Mouse (Mus musculus): ENCODE results near the gene Cryba1. TPM values are rescaled to one million over a fixed set of nuclear protein-coding genes. Genes with fewer than 3 reads are reported as not detected.

Gene Cryba1
- polyA plus RNA-seq, 1 experiment from 2014 or later = not detected

DNA sequence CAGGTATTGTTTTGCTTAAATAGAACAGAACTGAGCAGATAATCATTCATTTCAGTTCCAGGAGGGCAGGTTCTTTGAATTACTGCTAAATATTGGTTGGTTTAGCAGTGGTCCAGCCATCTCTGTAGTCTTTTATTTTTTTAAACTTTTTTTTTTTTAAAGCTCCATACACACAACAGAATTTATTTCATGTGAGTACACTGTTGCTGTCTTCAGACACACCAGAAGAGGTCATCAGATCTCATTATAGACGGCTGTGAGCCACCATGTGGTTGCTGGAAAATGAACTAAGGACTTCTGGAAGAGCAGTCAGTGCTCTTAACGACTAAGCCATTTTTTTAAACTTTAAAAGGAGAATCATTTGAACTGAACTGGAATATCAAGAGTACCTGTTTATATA is 27.9 kb downstream of the Cryba1 start:
- DNase-seq (ENCODE audit: low spot score) = no peak
- no peak overlapping the region for H3K4me3 ChIP-seq
- H3K4me1 ChIP-seq = no peaks in the 10 kb centered on the region
- 83% methylated on average over 2 of the region's 2 CpGs for WGBS
- no peak overlapping the region for H3K27ac ChIP-seq
- no peaks in the 10 kb centered on the region for H3K27me3 ChIP-seq (ENCODE audit: insufficient read depth, poor library complexity, severe bottlenecking)
- no peaks in the 10 kb centered on the region for H3K9me3 ChIP-seq
- peaks cover 81% of the 10 kb centered on the region for H3K36me3 ChIP-seq

DNA sequence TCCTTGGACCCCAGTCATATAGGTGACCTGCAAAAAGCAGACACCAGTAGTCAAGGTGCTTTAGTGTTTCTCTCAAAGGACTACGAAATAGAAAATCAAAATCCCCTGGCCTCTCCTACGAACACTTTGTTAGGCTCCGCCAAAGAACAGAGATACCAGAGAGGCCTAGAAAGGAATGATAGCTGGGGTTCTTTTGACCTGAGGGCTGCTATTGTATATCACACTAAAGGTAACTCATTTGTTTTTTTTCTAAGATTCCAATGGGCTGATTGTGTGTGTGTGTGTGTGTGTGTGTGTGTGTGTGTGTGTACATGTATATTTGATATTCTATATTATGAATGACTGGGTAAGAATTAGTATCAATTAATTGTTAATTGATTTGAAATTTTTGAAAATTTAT is 32.1 kb downstream of the Cryba1 start:
- DNase-seq (ENCODE audit: low spot score) = no peak
- Histone ChIP-seq H3K27me3 (ENCODE audit: insufficient read depth, poor library complexity, severe bottlenecking) (no peaks in the 10 kb centered on the region), H3K27ac (no peak overlapping the region), H3K4me3 (no peak overlapping the region), H3K36me3 (peaks cover 80% of the 10 kb centered on the region), H3K9me3 (no peaks in the 10 kb centered on the region), H3K4me1 (peaks cover 5% of the 10 kb centered on the region; the same call in 1 of the 2 replicates)
- 89% methylated on average over 3 of the region's 3 CpGs for WGBS

DNA sequence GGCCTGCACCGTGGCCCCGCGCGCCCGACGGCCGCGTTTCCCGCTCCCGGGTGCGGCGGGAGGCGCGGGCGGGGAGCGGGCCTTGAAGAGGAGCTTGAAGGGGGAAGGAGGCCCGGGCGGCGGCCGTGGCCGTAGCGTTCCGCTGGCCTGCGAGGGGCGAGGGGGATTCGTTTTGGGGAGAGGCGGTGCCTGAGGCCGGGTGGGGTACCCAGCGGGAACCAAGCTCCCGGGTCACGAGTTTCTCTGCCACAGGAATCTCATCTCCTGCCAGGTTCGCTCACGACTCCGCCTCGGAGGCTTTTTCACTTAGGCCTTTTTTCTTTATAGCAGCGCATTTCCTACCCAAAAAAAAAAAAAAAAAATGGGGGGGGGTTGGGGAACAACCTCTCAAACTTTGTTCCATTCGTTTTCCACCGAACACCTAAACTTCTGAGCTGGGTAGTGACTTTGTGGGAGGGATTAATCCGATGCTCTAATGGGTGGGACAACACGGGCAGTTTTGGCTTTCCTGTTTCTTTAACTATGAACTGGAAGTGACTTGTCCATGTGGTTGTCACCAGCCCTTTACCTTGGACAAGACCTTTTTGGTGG is 37.4 kb downstream of the Cryba1 start:
- DNase-seq (ENCODE audit: low spot score) = peak; percentile 80
- H3K36me3 ChIP-seq = peaks cover 35% of the 10 kb centered on the region
- no peaks in the 10 kb centered on the region for H3K27me3 ChIP-seq (ENCODE audit: insufficient read depth, poor library complexity, severe bottlenecking)
- peak overlapping the region; percentile 99 for H3K27ac ChIP-seq
- peak overlapping the region; percentile 83 for H3K4me3 ChIP-seq
- no peaks in the 10 kb centered on the region for H3K9me3 ChIP-seq
- peaks cover 7% of the 10 kb centered on the region; the same call in 1 of the 2 replicates for H3K4me1 ChIP-seq
- under 1% methylated on average over 40 of the region's 40 CpGs for WGBS

DNA sequence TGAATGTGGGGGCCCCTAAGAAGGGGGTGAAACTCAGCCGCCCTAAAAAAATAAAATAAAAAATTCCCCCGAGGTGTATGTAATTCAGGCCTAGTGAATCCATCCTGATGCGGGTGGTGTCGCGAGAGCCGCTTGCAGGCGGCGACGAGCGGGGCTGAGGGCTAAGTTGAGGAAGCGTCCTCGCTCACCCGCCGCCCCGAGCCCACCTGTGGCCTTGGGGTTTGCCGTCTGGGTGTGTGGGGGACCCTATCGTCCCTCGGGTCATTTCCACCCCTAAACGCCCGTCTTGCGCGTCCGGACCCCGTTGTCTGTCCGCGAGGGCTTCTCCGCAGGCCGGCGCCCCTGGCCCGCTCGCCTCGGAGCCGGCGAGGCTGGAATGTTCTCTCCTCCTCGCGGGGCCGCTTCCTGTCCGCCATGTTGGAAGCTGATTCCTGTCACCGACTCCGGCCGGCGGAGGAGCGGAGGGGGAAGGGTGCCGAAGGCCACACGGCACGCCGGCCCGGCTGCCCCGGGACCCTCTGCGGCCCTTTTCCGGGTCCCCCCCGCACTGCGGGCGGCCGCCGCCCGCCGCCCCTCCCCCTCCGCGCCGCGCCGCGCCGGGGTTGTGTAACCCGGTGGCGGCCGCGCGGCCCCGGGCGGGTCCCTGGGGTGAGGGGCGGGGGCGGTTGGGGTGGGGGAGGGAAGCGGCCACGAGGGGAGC is 38.1 kb downstream of the Cryba1 start:
- Histone ChIP-seq H3K36me3 (peaks cover 28% of the 10 kb centered on the region), H3K4me1 (peaks cover 7% of the 10 kb centered on the region; the same call in 1 of the 2 replicates)
- WGBS = under 1% methylated on average over 38 of the region's 76 CpGs

DNA sequence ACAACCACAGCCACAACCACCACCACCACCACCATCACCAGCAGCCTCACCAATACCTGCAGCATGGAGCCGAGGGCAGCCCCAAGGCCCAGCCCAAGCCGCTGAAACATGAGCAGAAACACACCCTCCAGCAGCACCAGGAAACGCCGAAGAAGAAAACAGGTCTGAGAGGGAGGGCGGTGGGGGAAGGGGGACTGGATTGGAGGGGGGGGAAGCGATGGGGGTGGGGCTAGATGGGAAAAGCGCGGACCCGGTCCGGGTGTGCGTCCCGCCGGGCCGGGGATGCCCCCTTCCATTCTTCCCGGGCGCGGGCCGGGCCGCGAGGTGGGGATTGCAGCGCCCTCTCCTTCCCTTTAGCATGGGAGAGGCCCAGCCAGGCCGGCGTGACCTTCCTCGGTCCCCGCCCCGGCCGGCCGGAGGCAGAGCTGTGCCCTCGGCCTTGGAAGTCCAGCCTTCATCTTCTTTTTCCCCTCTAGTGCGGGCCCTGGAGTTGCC is 38.7 kb downstream of the Cryba1 start:
- H3K27me3 ChIP-seq (ENCODE audit: insufficient read depth, poor library complexity, severe bottlenecking) = no peaks in the 10 kb centered on the region
- 1% methylated on average over 23 of the region's 30 CpGs for WGBS
- H3K36me3 ChIP-seq = peaks cover 22% of the 10 kb centered on the region
- peaks cover 7% of the 10 kb centered on the region; the same call in 1 of the 2 replicates for H3K4me1 ChIP-seq
- no peaks in the 10 kb centered on the region for H3K9me3 ChIP-seq
- peak; percentile 84 for DNase-seq (ENCODE audit: low spot score)
- peak overlapping the region; percentile 99 for H3K27ac ChIP-seq
- H3K4me3 ChIP-seq = peak overlapping the region; percentile 83

More for the DNA sequence above, 38.1 kb downstream of the Cryba1 start:
- no peaks in the 10 kb centered on the region for H3K27me3 ChIP-seq (ENCODE audit: insufficient read depth, poor library complexity, severe bottlenecking)
- H3K4me3 ChIP-seq = peak overlapping the region; percentile 83
- DNase-seq (ENCODE audit: low spot score) = peak; percentile 88
- H3K27ac ChIP-seq = peak overlapping the region; percentile 99
- H3K9me3 ChIP-seq = no peaks in the 10 kb centered on the region

DNA sequence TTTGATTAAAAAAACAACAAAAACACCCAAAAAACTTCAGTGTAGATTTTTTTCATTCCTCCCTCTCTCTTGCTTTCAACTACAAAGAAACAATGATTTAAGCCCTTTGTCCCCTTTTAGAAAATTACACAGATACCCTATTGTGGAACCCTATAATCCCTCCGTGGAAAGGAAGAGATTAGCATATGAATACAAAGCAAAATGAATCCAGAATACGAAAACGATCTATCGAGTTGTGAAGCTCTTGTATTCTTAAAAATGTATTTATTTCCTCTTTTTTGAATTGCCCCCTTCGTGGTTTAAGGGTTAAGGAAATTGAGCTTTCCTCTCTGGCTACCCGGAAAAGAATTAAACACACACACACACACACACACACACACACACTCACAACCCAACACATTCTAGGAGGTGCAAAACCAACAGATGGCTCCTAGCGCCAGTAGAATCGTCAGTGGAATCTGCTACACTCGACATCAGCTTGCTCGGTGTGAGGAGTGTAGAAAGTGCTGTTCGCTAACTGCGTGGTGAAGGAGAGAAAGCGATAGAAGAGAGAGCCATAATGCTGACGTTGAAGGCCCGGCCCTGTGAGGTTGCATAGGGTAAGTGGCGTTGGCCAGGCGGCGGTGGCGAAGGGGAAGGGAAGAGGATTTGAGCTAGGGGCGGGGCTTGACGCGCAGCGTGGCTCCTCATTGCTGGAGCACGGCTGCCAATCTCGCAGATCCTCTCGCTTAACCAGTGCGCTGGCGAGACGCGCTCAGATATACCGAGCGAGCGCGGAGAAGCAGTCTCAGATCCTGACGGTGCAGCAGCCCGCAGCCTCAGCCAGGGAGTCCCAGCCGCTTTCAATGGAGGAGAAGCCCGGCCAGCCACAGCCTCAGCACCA is 39.5 kb downstream of the Cryba1 start, which contains the start of gene Nufip2:
Gene Nufip2 (plus strand): TSS at position 773 of the 883 bp plus-strand sequence.
- Histone ChIP-seq H3K4me1 (peaks cover 7% of the 10 kb centered on the region; the same call in 1 of the 2 replicates), H3K9me3 (no peaks in the 10 kb centered on the region), H3K36me3 (peaks cover 14% of the 10 kb centered on the region; the same call in 1 of the 2 replicates), H3K27ac (peak within 1 kb of the TSS; percentile 99), H3K4me3 (peak within 1 kb of the TSS; percentile 83), H3K27me3 (ENCODE audit: insufficient read depth, poor library complexity, severe bottlenecking) (no peaks in the 10 kb centered on the region)
- under 1% methylated on average over 38 of the region's 38 CpGs for WGBS
- peak; percentile 99 for DNase-seq (ENCODE audit: low spot score)

DNA sequence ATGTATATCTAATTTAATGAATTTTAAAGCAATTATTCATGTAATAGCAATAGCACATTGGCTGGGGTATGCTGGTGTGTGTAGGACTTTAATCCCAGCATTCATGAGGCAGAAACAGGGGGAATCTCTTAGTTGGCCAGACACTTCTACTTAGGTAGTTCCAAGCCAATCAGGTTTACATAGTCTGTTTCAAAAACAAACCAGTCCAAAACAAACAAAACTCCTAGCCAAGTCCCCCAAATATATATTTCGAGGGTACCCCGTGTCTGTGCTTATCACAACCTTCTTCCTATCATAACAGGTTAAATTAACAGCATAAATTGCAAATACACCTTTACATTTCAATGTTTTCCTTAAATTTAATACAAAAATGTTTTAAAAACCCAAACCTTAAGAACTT is 40.2 kb downstream of the Cryba1 start:
- peaks cover 7% of the 10 kb centered on the region; the same call in 1 of the 2 replicates for H3K4me1 ChIP-seq
- H3K9me3 ChIP-seq = no peaks in the 10 kb centered on the region
- H3K27me3 ChIP-seq (ENCODE audit: insufficient read depth, poor library complexity, severe bottlenecking) = no peaks in the 10 kb centered on the region
- 0 out of 2 replicates have a peak, but pooled peaks cover 10% of the 10 kb centered on the region for H3K36me3 ChIP-seq
- peak overlapping the region; percentile 83; the same call in 1 of the 2 replicates for H3K4me3 ChIP-seq
- no peak overlapping the region for H3K27ac ChIP-seq
- WGBS = 66% methylated on average over 2 of the region's 2 CpGs
- DNase-seq (ENCODE audit: low spot score) = no peak

DNA sequence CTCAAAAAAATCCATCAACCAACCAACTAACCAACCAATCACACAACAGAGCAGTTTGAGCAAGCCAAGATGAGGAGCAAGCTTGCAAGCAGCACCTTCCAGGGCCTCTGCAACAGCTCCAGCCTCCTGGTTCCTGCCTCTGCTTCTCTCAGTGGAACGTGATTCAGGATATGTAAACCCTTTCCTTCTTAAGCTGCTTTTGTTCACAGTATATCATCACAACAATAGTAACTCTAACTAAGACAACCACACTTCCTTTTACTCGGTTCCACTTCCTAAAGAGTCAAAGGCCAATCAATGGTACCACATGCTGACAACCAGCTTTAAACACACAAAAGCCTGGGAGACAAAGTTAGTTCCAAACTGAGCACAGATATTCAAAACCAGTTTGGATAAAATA is 45.1 kb downstream of the Cryba1 start:
- Histone ChIP-seq H3K4me1 (no peaks in the 10 kb centered on the region), H3K27ac (no peak overlapping the region), H3K4me3 (no peak overlapping the region), H3K36me3 (no peaks in the 10 kb centered on the region), H3K9me3 (no peaks in the 10 kb centered on the region), H3K27me3 (ENCODE audit: insufficient read depth, poor library complexity, severe bottlenecking) (no peaks in the 10 kb centered on the region)
- DNase-seq (ENCODE audit: low spot score) = no peak
- WGBS = 22% methylated on average over 2 of the region's 2 CpGs

DNA sequence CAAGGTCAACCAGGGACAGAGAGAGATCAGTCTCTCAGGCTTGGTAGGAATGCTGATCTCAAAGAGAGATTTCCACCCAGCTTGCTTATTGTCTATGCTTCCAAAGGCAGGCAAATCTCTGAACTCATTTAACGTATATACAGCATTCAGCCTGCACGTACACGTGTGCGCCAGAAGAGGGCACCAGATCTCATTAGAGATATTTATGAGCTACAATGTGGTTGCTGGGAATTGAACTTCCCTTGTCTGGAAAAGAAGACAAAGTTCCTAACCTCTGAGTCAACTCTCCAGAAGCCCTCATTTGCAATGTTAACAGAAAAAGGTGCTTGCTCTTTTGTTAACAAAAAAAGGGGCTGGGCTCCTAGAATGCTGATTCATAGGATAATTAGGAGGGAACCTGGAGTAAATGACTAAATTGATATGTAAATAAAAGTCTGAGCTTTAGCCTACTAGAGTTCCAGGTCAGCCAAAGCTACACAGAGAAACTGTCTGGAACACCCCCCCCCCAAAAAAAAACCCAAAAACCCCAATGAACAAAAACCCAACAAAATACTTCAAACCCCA is 51.6 kb downstream of the Cryba1 start:
- DNase-seq (ENCODE audit: low spot score) = no peak
- Histone ChIP-seq H3K4me3 (no peak overlapping the region), H3K36me3 (no peaks in the 10 kb centered on the region), H3K27ac (no peak overlapping the region), H3K9me3 (no peaks in the 10 kb centered on the region), H3K4me1 (no peaks in the 10 kb centered on the region), H3K27me3 (ENCODE audit: insufficient read depth, poor library complexity, severe bottlenecking) (no peaks in the 10 kb centered on the region)
- 57% methylated on average over 4 of the region's 4 CpGs for WGBS

DNA sequence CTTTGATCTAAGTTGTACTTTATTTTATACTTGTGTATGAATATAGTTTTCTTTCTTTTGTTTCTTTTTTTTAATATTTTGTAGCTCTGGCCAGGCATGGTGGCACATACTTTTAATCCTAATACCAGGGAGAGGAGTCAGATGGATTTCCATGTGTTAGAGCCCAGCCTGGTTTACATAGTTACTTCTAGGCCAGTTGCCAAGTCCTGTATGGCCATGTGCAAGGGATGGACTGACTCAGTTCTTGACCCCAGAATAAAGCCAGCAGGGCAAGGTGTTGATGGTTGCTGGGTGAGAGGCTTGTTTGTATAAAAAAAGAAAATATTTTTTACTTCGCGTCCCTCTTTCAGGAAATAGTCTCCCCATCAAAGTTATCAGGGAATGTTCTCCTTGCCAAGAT is 52.3 kb downstream of the Cryba1 start:
- WGBS = 90% methylated on average over 2 of the region's 2 CpGs
- no peak for DNase-seq (ENCODE audit: low spot score)
- Histone ChIP-seq H3K27ac (no peak overlapping the region), H3K9me3 (no peaks in the 10 kb centered on the region), H3K36me3 (no peaks in the 10 kb centered on the region), H3K4me3 (no peak overlapping the region), H3K4me1 (no peaks in the 10 kb centered on the region), H3K27me3 (ENCODE audit: insufficient read depth, poor library complexity, severe bottlenecking) (no peaks in the 10 kb centered on the region)

All from heart, embryonic 10.5 days (tissue).